Mouse (Mus musculus): Measurements from ENCODE around the gene Adprm. TPM values are rescaled to one million over a fixed set of nuclear protein-coding genes. Genes with fewer than 3 reads are reported as not detected.

The Adprm gene
- polyA plus RNA-seq, 1 experiment from 2014 or later, result 27.9 TPM

GRCm38 (mm10) chr11:67049256-67049655 is 3.1 kb downstream of the Adprm start:
- in situ Hi-C loops (cut with MboI; ENCODE audit: low pct_unique_long_range_greater_than_20kb), result no loop called here
- ChIA-PET CTCF (interaction anchor here (1.3 to 2.0 kb wide), 2 partner anchors 12 to 36 kb away, joined by 3 to 5 read pairs; no protein-coding TSS in a partner anchor), POLR2A (interaction anchor here (1.1 kb wide), 1 partner anchor 11 kb away, joined by 3 read pairs; no protein-coding TSS in a partner anchor)
- no peaks in the 10 kb centered on the region for H3K27me3 ChIP-seq
- no peak for ATAC-seq
- no peak for DNase-seq (ENCODE audit: low read depth, low spot score)
- no peak for TF ChIP-seq CTCF (IDR thresholded peaks at IDR 0.05)

DNA sequence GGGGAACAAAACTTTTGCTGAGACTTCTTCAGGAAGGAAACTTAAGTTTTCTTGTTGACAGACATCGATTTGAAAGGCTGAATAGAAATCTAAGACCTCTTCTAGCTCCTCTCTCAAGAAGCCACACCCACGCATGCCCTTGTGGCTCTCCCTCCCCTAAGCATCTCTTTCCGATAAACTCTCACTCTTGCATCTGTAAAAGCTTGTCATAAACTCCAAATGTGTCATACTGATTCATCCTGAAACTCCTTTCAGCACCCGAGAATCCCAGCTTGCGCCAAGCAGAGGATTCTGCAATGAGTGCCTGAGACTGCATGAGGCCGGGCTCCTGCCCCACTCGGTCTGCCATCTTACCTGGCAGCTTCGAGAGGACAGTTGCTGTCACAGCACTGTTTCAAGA is 3.9 kb downstream of the Adprm start:
- POLR2A ChIA-PET, result interaction anchor here (0.6 to 1.1 kb wide), 2 partner anchors 10 to 797 kb away, joined by 3 to 4 read pairs; no protein-coding TSS in a partner anchor
- in situ Hi-C loops (cut with MboI; ENCODE audit: low pct_unique_long_range_greater_than_20kb), result no loop called here
- CTCF ChIA-PET, result interaction anchor here (1.1 to 2.0 kb wide), 4 partner anchors 9 to 36 kb away, joined by 3 to 5 read pairs (median 3); no protein-coding TSS in a partner anchor
- no peak for ATAC-seq
- TF ChIP-seq CTCF (IDR thresholded peaks at IDR 0.05), result no peak
- no peak for DNase-seq (ENCODE audit: low read depth, low spot score)
- H3K27me3 ChIP-seq, result no peaks in the 10 kb centered on the region

DNA sequence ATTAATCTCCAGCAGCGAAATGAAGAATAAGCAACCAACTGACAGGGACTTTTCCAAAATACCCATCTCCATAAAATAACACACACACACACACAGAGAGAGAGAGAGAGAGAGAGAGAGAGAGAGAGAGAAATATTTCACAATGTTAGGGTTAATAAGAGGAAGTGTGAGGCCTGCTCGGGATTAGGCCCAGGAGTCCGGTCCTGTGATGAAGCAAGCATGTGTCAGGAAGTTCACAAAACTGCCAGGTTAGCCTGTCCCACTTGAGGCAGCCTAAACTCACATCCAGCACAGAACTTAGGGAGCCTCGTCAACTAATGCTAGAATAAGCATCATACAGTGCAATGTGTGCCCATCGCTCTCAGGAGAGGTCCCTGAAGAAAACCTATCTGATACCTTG is 5.2 kb downstream of the Adprm start:
- no peak for ATAC-seq
- in situ Hi-C loops (cut with MboI; ENCODE audit: low pct_unique_long_range_greater_than_20kb), result no loop called here
- POLR2A ChIA-PET, result interaction anchor here (0.7 kb wide), 1 partner anchor 1145 kb away, joined by 4 read pairs; no protein-coding TSS in a partner anchor

DNA sequence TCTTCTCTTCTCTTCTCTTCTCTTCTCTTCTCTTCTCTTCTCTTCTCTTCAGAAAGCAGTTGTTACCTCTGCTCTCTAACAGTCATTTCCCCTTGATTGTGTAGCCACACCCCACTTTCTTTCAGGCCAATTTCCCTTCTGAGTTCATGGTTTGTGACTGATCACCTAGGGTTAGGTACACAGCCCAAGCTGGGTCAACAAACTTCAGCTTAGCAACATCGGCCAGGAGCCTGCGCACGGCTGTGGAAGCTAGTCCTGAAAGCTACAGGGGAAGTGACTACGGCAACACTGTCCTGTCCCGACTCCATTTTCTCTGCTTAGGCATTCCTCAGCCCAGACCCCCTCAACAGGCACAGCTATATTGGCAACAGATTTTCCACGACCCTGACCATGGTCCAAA is 7.4 kb downstream of the Adprm start:
- in situ Hi-C loops (cut with MboI; ENCODE audit: low pct_unique_long_range_greater_than_20kb), result no loop called here

More for the DNA sequence above, 5.2 kb downstream of the Adprm start:
- no peaks in the 10 kb centered on the region for H3K27me3 ChIP-seq
- no peak for TF ChIP-seq CTCF (IDR thresholded peaks at IDR 0.05)
- CTCF ChIA-PET, result interaction anchor here (1.1 kb wide), 1 partner anchor 21 kb away, joined by 3 read pairs; no protein-coding TSS in a partner anchor
- no peak for DNase-seq (ENCODE audit: low read depth, low spot score)

DNA sequence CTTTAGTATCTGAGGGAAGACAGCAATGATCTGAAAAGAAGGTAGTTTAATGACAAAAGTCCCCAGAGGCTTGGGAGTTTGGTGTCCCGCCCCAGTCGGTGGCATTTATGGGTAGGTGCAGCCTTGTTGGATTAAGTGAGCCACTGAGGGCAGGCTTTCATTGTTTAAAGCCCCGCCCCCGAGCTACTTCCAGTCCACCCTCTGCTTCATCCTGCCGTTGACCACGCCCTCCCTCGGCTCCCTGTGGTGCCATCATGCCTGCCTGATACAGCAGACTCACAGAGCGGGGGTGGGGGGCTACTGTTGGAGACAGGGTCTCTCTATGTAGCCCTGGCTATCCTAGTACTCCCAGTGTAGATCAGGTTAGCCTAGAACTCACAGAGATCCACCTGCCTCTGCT is 9.4 kb downstream of the Adprm start:
- no peaks in the 10 kb centered on the region for H3K27me3 ChIP-seq
- in situ Hi-C loops (cut with MboI; ENCODE audit: low pct_unique_long_range_greater_than_20kb), result no loop called here
- ChIA-PET POLR2A (no interaction called here), CTCF (interaction anchor here (1.1 to 2.6 kb wide), 4 partner anchors 9 to 20 kb away, joined by 3 to 11 read pairs (median 5); no protein-coding TSS in a partner anchor)
- no peak for TF ChIP-seq CTCF (IDR thresholded peaks at IDR 0.05)
- ATAC-seq, result no peak
- no peak for DNase-seq (ENCODE audit: low read depth, low spot score)

More for the DNA sequence above, 7.4 kb downstream of the Adprm start:
- no peaks in the 10 kb centered on the region for H3K27me3 ChIP-seq
- CTCF ChIA-PET, result interaction anchor here (0.7 kb wide), 1 partner anchor 23 kb away, joined by 3 read pairs; no protein-coding TSS in a partner anchor
- POLR2A ChIA-PET, result no interaction called here
- DNase-seq (ENCODE audit: low read depth, low spot score) (no peak), ATAC-seq (no peak)
- no peak for TF ChIP-seq CTCF (IDR thresholded peaks at IDR 0.05)

- DNase-seq (ENCODE audit: low read depth, low spot score) (no peak), ATAC-seq (no peak)
- in situ Hi-C loops (cut with MboI; ENCODE audit: low pct_unique_long_range_greater_than_20kb), result no loop called here
- TF ChIP-seq CTCF (IDR thresholded peaks at IDR 0.05), result no peak
- H3K27me3 ChIP-seq, result no peaks in the 10 kb centered on the region
- POLR2A ChIA-PET, result no interaction called here
- CTCF ChIA-PET, result interaction anchor here (1.5 to 2.6 kb wide), 4 partner anchors 10 to 45 kb away, joined by 5 to 11 read pairs (median 7); no protein-coding TSS in a partner anchor
Observed at GRCm38 (mm10) chr11:67040483-67040882, 11.9 kb downstream of the Adprm start.

DNA sequence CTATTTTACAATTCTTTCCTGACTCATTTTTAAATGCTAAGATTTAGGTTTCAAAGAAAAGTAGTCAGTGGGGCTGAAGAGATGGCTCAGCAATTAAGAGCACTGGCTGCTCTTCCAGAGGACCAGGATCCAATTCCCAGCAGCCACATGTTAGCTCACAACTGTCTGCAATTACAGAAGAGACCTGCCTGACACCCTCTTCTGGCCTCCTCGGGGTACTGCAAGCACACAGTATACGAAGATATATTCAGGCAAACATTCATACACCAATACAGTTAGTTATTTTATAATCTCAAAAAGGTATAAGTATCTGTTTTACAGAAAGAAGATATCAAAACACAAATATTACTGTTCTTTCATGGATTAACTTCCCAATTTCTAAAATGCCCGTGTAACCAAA is 12.6 kb downstream of the Adprm start:
- no peak for ATAC-seq
- DNase-seq (ENCODE audit: low read depth, low spot score), result no peak
- H3K27me3 ChIP-seq, result no peaks in the 10 kb centered on the region
- ChIA-PET CTCF (interaction anchor here (1.5 to 2.5 kb wide), 3 partner anchors 9 to 46 kb away, joined by 5 to 8 read pairs (median 6); no protein-coding TSS in a partner anchor), POLR2A (no interaction called here)
- TF ChIP-seq CTCF (IDR thresholded peaks at IDR 0.05), result peak; percentile 49
- in situ Hi-C loops (cut with MboI; ENCODE audit: low pct_unique_long_range_greater_than_20kb), result no loop called here

DNA sequence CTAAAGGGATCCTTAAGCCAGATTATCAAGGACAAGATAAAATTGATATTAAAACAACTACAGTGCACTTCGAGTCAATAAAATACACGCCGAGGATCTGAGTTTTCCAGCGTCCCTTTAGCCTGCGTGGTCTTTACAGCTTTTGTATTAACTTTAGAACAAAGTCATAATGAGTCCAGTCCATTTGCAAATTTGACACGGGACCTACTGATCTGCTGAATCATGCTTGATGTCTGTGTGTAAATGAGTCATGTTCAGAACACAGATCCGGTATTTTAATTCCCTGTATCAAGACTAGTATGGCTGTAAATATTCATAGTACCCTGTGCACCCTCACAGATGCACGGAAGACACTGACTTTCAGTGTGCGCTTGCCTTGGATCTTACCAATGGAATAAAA is 15.5 kb downstream of the Adprm start:
- no peak for TF ChIP-seq CTCF (IDR thresholded peaks at IDR 0.05)
- in situ Hi-C loops (cut with MboI; ENCODE audit: low pct_unique_long_range_greater_than_20kb), result no loop called here
- H3K27me3 ChIP-seq, result no peaks in the 10 kb centered on the region
- ChIA-PET CTCF (no interaction called here), POLR2A (interaction anchor here (1.7 kb wide), 1 partner anchor 15 kb away, joined by 5 read pairs; the partner anchor contains the start of genes Adprm and Sco1)
- DNase-seq (ENCODE audit: low read depth, low spot score), result no peak
- no peak for ATAC-seq

GRCm38 (mm10) chr11:67036229-67036628 is 16.2 kb downstream of the Adprm start:
- no peak for TF ChIP-seq CTCF (IDR thresholded peaks at IDR 0.05)
- H3K27me3 ChIP-seq, result no peaks in the 10 kb centered on the region
- ChIA-PET POLR2A (no interaction called here), CTCF (no interaction called here)
- in situ Hi-C loops (cut with MboI; ENCODE audit: low pct_unique_long_range_greater_than_20kb), result no loop called here
- DNase-seq (ENCODE audit: low read depth, low spot score), result no peak
- no peak for ATAC-seq

- CTCF ChIA-PET, result interaction anchor here (1.0 kb wide), 1 partner anchor 8 kb away, joined by 3 read pairs; no protein-coding TSS in a partner anchor
- in situ Hi-C loops (cut with MboI; ENCODE audit: low pct_unique_long_range_greater_than_20kb), result no loop called here
- DNase-seq (ENCODE audit: low read depth, low spot score), result no peak
- TF ChIP-seq CTCF (IDR thresholded peaks at IDR 0.05), result no peak
- no peak for ATAC-seq
- POLR2A ChIA-PET, result no interaction called here
- H3K27me3 ChIP-seq, result no peaks in the 10 kb centered on the region
Observed at GRCm38 (mm10) chr11:67034775-67035485, 17.5 kb downstream of the Adprm start.

DNA sequence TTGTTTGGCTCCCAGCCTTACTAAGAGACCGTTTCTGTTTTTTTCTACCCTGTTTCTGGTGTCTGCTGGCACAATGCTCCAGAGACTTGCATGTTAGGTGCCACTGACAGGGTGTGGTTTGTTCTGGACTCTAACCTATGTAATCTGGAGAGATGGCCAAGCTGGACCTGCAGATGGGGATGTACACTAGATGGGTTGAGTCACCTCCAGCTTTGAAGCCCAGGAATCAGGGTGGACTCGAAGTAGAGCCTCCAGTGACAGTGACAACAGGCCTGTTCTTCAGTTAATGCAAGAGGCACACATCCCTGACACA is 20.8 kb downstream of the Adprm start:
- in situ Hi-C loops (cut with MboI; ENCODE audit: low pct_unique_long_range_greater_than_20kb), result no loop called here
- no peak for ATAC-seq
- ChIA-PET CTCF (interaction anchor here (1.2 kb wide), 1 partner anchor 54 kb away, joined by 3 read pairs; no protein-coding TSS in a partner anchor), POLR2A (no interaction called here)
- no peak for DNase-seq (ENCODE audit: low read depth, low spot score)
- H3K27me3 ChIP-seq, result no peaks in the 10 kb centered on the region
- TF ChIP-seq CTCF (IDR thresholded peaks at IDR 0.05), result no peak
